Mouse (Mus musculus): Measurements from ENCODE around the gene Slc23a4.

DNA sequence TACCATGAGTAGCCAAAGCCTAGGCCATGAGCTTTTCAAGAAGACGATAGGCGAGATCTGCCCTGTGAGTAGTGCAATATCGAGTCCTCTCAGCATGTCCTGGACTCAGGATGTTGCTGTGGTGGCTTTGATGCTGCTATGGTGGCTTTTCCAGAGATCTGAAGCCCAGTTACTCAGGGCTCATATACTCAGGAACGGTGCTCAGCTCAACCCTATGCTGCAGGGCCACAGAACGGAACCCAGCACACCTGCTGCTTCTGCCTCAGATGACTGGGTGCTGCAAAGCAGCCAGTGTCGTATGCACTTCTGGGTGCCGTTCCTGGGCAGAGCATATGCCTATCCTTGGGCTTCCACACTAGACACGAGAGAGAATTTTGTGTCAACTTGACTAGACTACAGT lies 48.8 kb downstream of the Slc23a4 start:
- no peak for TF ChIP-seq CTCF (IDR thresholded peaks at IDR 0.05; ENCODE audit: extremely low read depth, insufficient read depth, insufficient read length, insufficient replicate concordance)
- no peak for TF ChIP-seq POLR2A (IDR thresholded peaks at IDR 0.05; ENCODE audit: low read depth, low read length)
